Mouse (Mus musculus): ENCODE results near the gene Tpd52l1. TPM values are rescaled to one million over a fixed set of nuclear protein-coding genes. Genes with fewer than 3 reads are reported as not detected.

Tpd52l1 gene
- polyA plus RNA-seq (2015; fragmentation: Illumina TruSeq; extraction: RNeasy Lipid Tissue Mini Kit (QIAGEN cat#74804); ENCODE audit: insufficient read depth, low read depth, low replicate concordance) = 4.5 TPM

GRCm38 (mm10) chr10:31445291-31446124, at the start of gene Tpd52l1:
TSS of gene Tpd52l1 (minus strand) at chr10:31445958.

GRCm38 (mm10) chr10:31312865-31313848, 132.6 kb downstream of the Tpd52l1 start, which contains the start of gene Hddc2:
TSS of gene Hddc2 (plus strand) at chr10:31313383.

Other genes with a start within 250 kb of the Tpd52l1 start
- 11.0 TPM for gene Hddc2, start 132.6 kb downstream of the Tpd52l1 start, polyA plus RNA-seq (2015; fragmentation: Illumina TruSeq; extraction: RNeasy Lipid Tissue Mini Kit (QIAGEN cat#74804); ENCODE audit: insufficient read depth, low read depth, low replicate concordance)
- gene Rnf217, start 163.2 kb upstream of the Tpd52l1 start, polyA plus RNA-seq (2015; fragmentation: Illumina TruSeq; extraction: RNeasy Lipid Tissue Mini Kit (QIAGEN cat#74804); ENCODE audit: insufficient read depth, low read depth, low replicate concordance) = 0.92 TPM